Mouse (Mus musculus) megakaryocyte-erythroid progenitor cell, adult 5 weeks (primary cell): ENCODE data around the gene Ndufa7. TPM values are rescaled to one million over a fixed set of nuclear protein-coding genes. Genes with fewer than 3 reads are reported as not detected.

ENCODE experiments used
- polyA plus RNA-seq: library from polyadenylated mRNA; stranded (reverse); fragments of >175 nt; gene quantifications from 2 replicates; pipeline ENCODE4 v1.2.3, GENCODE M21; 2012

The Ndufa7 gene
- 544 and 641 TPM in 2 replicates for polyA plus RNA-seq

GRCm38 (mm10) chr17:33824084-33824996 lies at the start of gene Ndufa7, which contains the start of gene Rps28:
Ndufa7 (plus strand) TSS chr17:33824572.
Rps28 (minus strand) TSS chr17:33824562.

GRCm38 (mm10) chr17:33781124-33781977 lies 43.0 kb upstream of the Ndufa7 start, which contains the start of gene Angptl4:
Angptl4 (minus strand) TSS chr17:33781830.

GRCm38 (mm10) chr17:33810334-33811141 lies 13.8 kb upstream of the Ndufa7 start, which contains the start of gene Kank3:
Kank3 (plus strand) TSS chr17:33810519.

GRCm38 (mm10) chr17:33842966-33843795 lies 18.8 kb downstream of the Ndufa7 start, which contains the start of gene Cd320:
Cd320 (plus strand) TSS chr17:33843091.

GRCm38 (mm10) chr17:33873537-33873936 lies 49.2 kb downstream of the Ndufa7 start, which contains the start of gene Gm7029:
Gm7029 (plus strand) TSS chr17:33873837.

Other genes starting within 250 kb of the Ndufa7 start
- gene Zfp414, start 195.5 kb upstream of the Ndufa7 start, polyA plus RNA-seq = 130 and 136 TPM in 2 replicates
- 14.0 and 31.9 TPM in 2 replicates for gene Pram1, start 186.5 kb upstream of the Ndufa7 start, polyA plus RNA-seq
- gene Hnrnpm, start 137.7 kb upstream of the Ndufa7 start, polyA plus RNA-seq = 1,164 and 1,714 TPM in 2 replicates
- gene March2, start 105.9 kb upstream of the Ndufa7 start, polyA plus RNA-seq = 16.8 and 20.2 TPM in 2 replicates
- 161 and 162 TPM in 2 replicates for gene Rab11b, start 64.0 kb upstream of the Ndufa7 start, polyA plus RNA-seq
- 4.6 and 5.9 TPM in 2 replicates for gene Angptl4, start 42.7 kb upstream of the Ndufa7 start, polyA plus RNA-seq
- gene Kank3, start 14.1 kb upstream of the Ndufa7 start, polyA plus RNA-seq = 2.8 and 2.9 TPM in 2 replicates
- gene Rps28, start within 50 bp of the Ndufa7 start, polyA plus RNA-seq = 7,027 and 8,316 TPM in 2 replicates
- gene Cd320, start 18.5 kb downstream of the Ndufa7 start, polyA plus RNA-seq = 21.7 and 28.1 TPM in 2 replicates
- not detected in 2 replicates for gene Gm7029, start 49.3 kb downstream of the Ndufa7 start, polyA plus RNA-seq
- 46.4 and 49.9 TPM in 2 replicates for gene Kifc1, start 66.1 kb downstream of the Ndufa7 start, polyA plus RNA-seq
- gene Platr17, start 80.6 kb downstream of the Ndufa7 start, polyA plus RNA-seq = 0.67 and 1.0 TPM in 2 replicates
- gene Daxx, start 84.8 kb downstream of the Ndufa7 start, polyA plus RNA-seq = 45.6 and 53.3 TPM in 2 replicates
- 748 and 750 TPM in 2 replicates for gene Tapbp, start 91.3 kb downstream of the Ndufa7 start, polyA plus RNA-seq
- gene Zbtb22, start 91.3 kb downstream of the Ndufa7 start, polyA plus RNA-seq = 54.2 and 58.7 TPM in 2 replicates
- 300 and 303 TPM in 2 replicates for gene Rgl2, start 105.0 kb downstream of the Ndufa7 start, polyA plus RNA-seq
- gene Pfdn6, start 115.8 kb downstream of the Ndufa7 start, polyA plus RNA-seq = 332 and 390 TPM in 2 replicates
- gene Wdr46, start 116.1 kb downstream of the Ndufa7 start, polyA plus RNA-seq = 131 and 141 TPM in 2 replicates
- 12.5 and 21.8 TPM in 2 replicates for gene B3galt4, start 126.9 kb downstream of the Ndufa7 start, polyA plus RNA-seq
- 45.7 and 47.0 TPM in 2 replicates for gene Vps52, start 131.2 kb downstream of the Ndufa7 start, polyA plus RNA-seq
- gene Rps18, start 131.4 kb downstream of the Ndufa7 start, polyA plus RNA-seq = 788 and 958 TPM in 2 replicates
- gene H2-K1, start 175.8 kb downstream of the Ndufa7 start, polyA plus RNA-seq = 2,707 and 3,834 TPM in 2 replicates
- gene Ring1, start 200.1 kb downstream of the Ndufa7 start, polyA plus RNA-seq = 50.5 and 69.1 TPM in 2 replicates
- 73.4 and 93.4 TPM in 2 replicates for gene H2-Ke6, start 203.5 kb downstream of the Ndufa7 start, polyA plus RNA-seq
- 124 and 129 TPM in 2 replicates for gene Slc39a7, start 207.1 kb downstream of the Ndufa7 start, polyA plus RNA-seq
- gene Rxrb, start 207.2 kb downstream of the Ndufa7 start, polyA plus RNA-seq = 259 and 275 TPM in 2 replicates
- 18.1 and 22.9 TPM in 2 replicates for gene Col11a2, start 214.9 kb downstream of the Ndufa7 start, polyA plus RNA-seq